Mouse (Mus musculus) liver, adult 2 months (tissue): Measurements from ENCODE around the gene Nkx6-1. TPM values are rescaled to one million over a fixed set of nuclear protein-coding genes. Genes with fewer than 3 reads are reported as not detected.

Source experiments
- DNase-seq: peaks from one replicate; pipeline ENCODE4 v3.0.0-alpha.2; 2011; ENCODE audit warnings: low read depth, low spot score; ENCODE audit errors: extremely low read depth
- H3K27ac ChIP-seq: fragments of 200-500 bp; replicated peaks from 2 replicates; pipeline ENCODE4 v1.5.1; 2012; ENCODE audit warnings: low read depth, mild to moderate bottlenecking, control low read depth, inconsistent platforms, low read length; ENCODE audit not compliant: insufficient read depth
- H3K27me3 ChIP-seq: fragments of 200-500 bp; 2 replicates; pipeline ENCODE4 v1.6.1; 2012; ENCODE audit warnings: mild to moderate bottlenecking, moderate library complexity, low read length, inconsistent platforms; ENCODE audit not compliant: control insufficient read depth, insufficient read depth
- H3K36me3 ChIP-seq: fragments of 200-500 bp; 2 replicates; pipeline ENCODE4 v1.6.1; 2012; ENCODE audit warnings: low read length, inconsistent platforms; ENCODE audit not compliant: control insufficient read depth, insufficient read depth
- H3K4me1 ChIP-seq: fragments of 200-500 bp; 2 replicates; pipeline ENCODE4 v1.6.1; 2011; ENCODE audit warnings: low read length; ENCODE audit not compliant: control insufficient read depth, insufficient read depth
- H3K4me3 ChIP-seq: fragments of 200-500 bp; 2 replicates; pipeline ENCODE4 v1.5.1; 2011; ENCODE audit warnings: low read depth, mild to moderate bottlenecking, control low read depth, low read length, moderate library complexity; ENCODE audit not compliant: insufficient read depth
- H3K79me2 ChIP-seq: fragments of 200-500 bp; 2 replicates; pipeline ENCODE4 v1.6.1; 2012; ENCODE audit warnings: inconsistent platforms, mild to moderate bottlenecking, low read length, moderate library complexity; ENCODE audit not compliant: control insufficient read depth, insufficient read depth
- H3K9ac ChIP-seq: fragments of 200-500 bp; 2 replicates; pipeline ENCODE4 v1.6.1; 2012; ENCODE audit warnings: low read depth, mild to moderate bottlenecking, control low read depth, inconsistent platforms, low read length
- CTCF ChIP-seq: fragments of 200-500 bp; IDR thresholded peaks from 2 replicates; pipeline ENCODE4 v1.5.1; 2011; ENCODE audit warnings: low read depth, low read length, control low read depth
- POLR2A ChIP-seq: fragments of 200-500 bp; IDR thresholded peaks from 2 replicates; pipeline ENCODE4 v1.6.1; 2011; ENCODE audit warnings: low read length, control low read depth; ENCODE audit not compliant: insufficient read depth; ENCODE audit errors: extremely low read depth
- WGBS: fragments of 180-500 bp; shearing (Covaris S2); methylation state at CpG from one replicate; pipeline ENCODE4 v1.1.7; 2018; 5-methylcytosine and 5-hydroxymethylcytosine counted together
- polyA plus RNA-seq: library from polyadenylated mRNA; depleted of rRNA; stranded (reverse); fragments of >200 nt; gene quantifications from 2 replicates; pipeline ENCODE4 v1.2.3, GENCODE M21; 2012; rRNA removed
- total RNA-seq: library from RNA; depleted of rRNA; stranded (reverse); fragments of >200 nt; gene quantifications from 2 replicates; pipeline ENCODE4 v1.2.3, GENCODE M21; 2014; rRNA removed

The Nkx6-1 gene
- not detected in 2 replicates for total RNA-seq
- polyA plus RNA-seq = not detected in 2 replicates

GRCm38 (mm10) chr5:101664945-101665615, at the start of gene Nkx6-1:
Gene Nkx6-1 (minus strand): TSS chr5:101664996.
- Histone ChIP-seq H3K27me3 (peaks cover 49% of the 10 kb centered on the region), H3K9ac (no peak within 1 kb of the TSS), H3K79me2 (no peaks in the 10 kb centered on the region), H3K4me1 (peaks cover 9% of the 10 kb centered on the region; the same call in 1 of the 2 replicates), H3K27ac (no peak within 1 kb of the TSS), H3K4me3 (peak within 1 kb of the TSS; percentile 11; the same call in 1 of the 2 replicates), H3K36me3 (no peaks in the 10 kb centered on the region)
- WGBS = 2% methylated on average over 39 of the region's 39 CpGs
- no peak for TF ChIP-seq POLR2A
- TF ChIP-seq CTCF = no peak
- peak; percentile 25 for DNase-seq

GRCm38 (mm10) chr5:101713064-101713613, 48.3 kb upstream of the Nkx6-1 start:
- no peak for DNase-seq
- WGBS = 89% methylated on average over 6 of the region's 6 CpGs

GRCm38 (mm10) chr5:101703374-101704260, 38.8 kb upstream of the Nkx6-1 start:
- 59% methylated on average over 24 of the region's 25 CpGs for WGBS
- peak overlapping the region; percentile 30 for H3K4me3 ChIP-seq
- H3K9ac ChIP-seq = no peak overlapping the region; the same call in 1 of the 2 replicates
- H3K27ac ChIP-seq = no peak overlapping the region
- H3K27me3 ChIP-seq = no peaks in the 10 kb centered on the region
- TF ChIP-seq CTCF = no peak
- no peak for TF ChIP-seq POLR2A
- DNase-seq = peak; percentile 13
- no peaks in the 10 kb centered on the region for H3K79me2 ChIP-seq
- no peaks in the 10 kb centered on the region for H3K4me1 ChIP-seq
- no peaks in the 10 kb centered on the region for H3K36me3 ChIP-seq

More at GRCm38 (mm10) chr5:101713064-101713613, 48.3 kb upstream of the Nkx6-1 start:
- no peak overlapping the region for H3K9ac ChIP-seq
- H3K79me2 ChIP-seq = no peaks in the 10 kb centered on the region
- H3K4me3 ChIP-seq = no peak overlapping the region
- H3K36me3 ChIP-seq = no peaks in the 10 kb centered on the region
- H3K27me3 ChIP-seq = peaks cover 8% of the 10 kb centered on the region; the same call in 1 of the 2 replicates
- no peaks in the 10 kb centered on the region for H3K4me1 ChIP-seq
- H3K27ac ChIP-seq = no peak overlapping the region
- TF ChIP-seq POLR2A (no peak), CTCF (peak; percentile 54)

GRCm38 (mm10) chr5:101702636-101703035, 37.8 kb upstream of the Nkx6-1 start:
- H3K4me3 ChIP-seq = no peak overlapping the region
- DNase-seq = no peak
- no peaks in the 10 kb centered on the region for H3K79me2 ChIP-seq
- no peak overlapping the region for H3K9ac ChIP-seq
- H3K27ac ChIP-seq = no peak overlapping the region
- no peaks in the 10 kb centered on the region for H3K36me3 ChIP-seq
- 77% methylated on average over 11 of the region's 11 CpGs for WGBS
- TF ChIP-seq CTCF (no peak), POLR2A (no peak)
- H3K27me3 ChIP-seq = no peaks in the 10 kb centered on the region
- no peaks in the 10 kb centered on the region for H3K4me1 ChIP-seq

- WGBS = 0% methylated on average over 3 of the region's 3 CpGs
- DNase-seq = peak; percentile 30
- TF ChIP-seq POLR2A (no peak), CTCF (peak; percentile 46)
These were observed 35.8 kb upstream of the Nkx6-1 start for GRCm38 (mm10) chr5:101700607-101701006.

More at GRCm38 (mm10) chr5:101700607-101701006, 35.8 kb upstream of the Nkx6-1 start:
- Histone ChIP-seq H3K27me3 (peaks cover 4% of the 10 kb centered on the region; the same call in 1 of the 2 replicates), H3K9ac (no peak overlapping the region), H3K4me1 (no peaks in the 10 kb centered on the region), H3K4me3 (no peak overlapping the region), H3K36me3 (no peaks in the 10 kb centered on the region), H3K79me2 (no peaks in the 10 kb centered on the region), H3K27ac (no peak overlapping the region)
